Mouse (Mus musculus): Measurements from ENCODE around the gene Eri3.

The Eri3 gene

GRCm38 (mm10) chr4:117570964-117571363, 20.8 kb downstream of the Eri3 start:
- no peak for DNase-seq (ENCODE audit: extremely low read depth, low read depth, low spot score)

GRCm38 (mm10) chr4:117577579-117577978, 27.4 kb downstream of the Eri3 start:
- no peak for DNase-seq (ENCODE audit: extremely low read depth, low read depth, low spot score)

DNA sequence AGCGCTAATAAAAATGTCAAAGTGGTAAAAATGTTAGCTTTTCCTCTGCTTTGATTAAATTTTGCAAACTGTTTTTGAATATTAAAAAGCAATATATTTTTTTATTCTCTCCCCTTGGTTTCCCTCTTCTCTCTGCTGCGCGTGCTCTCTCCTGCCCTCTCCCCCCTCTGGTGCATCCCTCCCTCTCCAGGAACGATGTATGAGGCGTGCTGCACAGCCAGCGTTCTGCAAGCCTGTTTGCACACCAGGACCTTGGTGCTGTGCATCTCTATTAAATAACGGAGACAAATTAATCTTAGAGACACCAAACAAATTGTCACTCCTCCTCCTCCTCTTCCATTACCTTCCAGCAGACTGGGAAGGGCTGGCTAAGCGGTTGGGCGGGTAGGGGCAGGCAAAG, 31.5 kb downstream of the Eri3 start:
- DNase-seq (ENCODE audit: extremely low read depth, low read depth, low spot score) = no peak

DNA sequence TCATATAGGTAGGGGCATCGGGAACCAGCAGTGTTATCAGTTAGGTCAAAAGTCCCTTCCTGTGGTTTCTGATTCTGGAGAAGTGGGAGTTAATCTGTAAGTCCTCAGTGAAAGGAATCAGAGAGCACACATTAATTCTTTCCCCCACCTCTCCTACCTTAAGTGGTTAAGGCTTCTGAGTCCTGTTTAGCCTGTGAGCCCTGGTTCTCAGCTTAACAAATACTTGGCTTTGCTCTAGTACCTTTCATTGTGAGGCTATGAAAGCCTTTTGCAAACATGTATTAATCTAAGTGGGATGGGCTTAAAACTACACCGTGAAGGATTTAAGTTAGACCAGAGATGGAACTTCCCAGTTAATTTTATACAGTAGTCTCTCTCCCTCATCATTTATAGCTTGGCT, 35.8 kb downstream of the Eri3 start:
- no peak for DNase-seq (ENCODE audit: extremely low read depth, low read depth, low spot score)

DNA sequence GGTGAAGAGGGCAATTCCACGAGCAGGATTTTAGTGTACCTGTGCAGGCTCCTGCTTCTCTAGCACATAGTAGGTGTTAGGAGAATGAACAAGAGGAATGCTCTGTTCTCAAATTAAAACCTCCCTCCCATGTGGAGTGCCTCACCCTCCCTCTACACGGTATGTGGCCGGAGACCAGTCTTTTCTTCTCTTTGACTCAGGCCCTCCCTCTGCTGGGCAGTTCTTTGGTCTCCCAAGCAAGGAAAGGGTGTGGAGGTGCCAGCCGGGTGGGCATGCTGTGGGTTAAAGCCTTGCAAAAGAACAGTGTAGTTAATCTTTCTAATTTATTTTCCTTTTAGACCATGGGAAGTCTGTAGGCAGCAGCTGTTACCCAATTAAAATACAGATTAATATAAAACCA, 37.3 kb downstream of the Eri3 start:
- no peak for DNase-seq (ENCODE audit: extremely low read depth, low read depth, low spot score)

GRCm38 (mm10) chr4:117589081-117589660, 39.0 kb downstream of the Eri3 start:
- DNase-seq (ENCODE audit: extremely low read depth, low read depth, low spot score) = no peak

GRCm38 (mm10) chr4:117590781-117591180, 40.6 kb downstream of the Eri3 start:
- no peak for DNase-seq (ENCODE audit: extremely low read depth, low read depth, low spot score)

DNA sequence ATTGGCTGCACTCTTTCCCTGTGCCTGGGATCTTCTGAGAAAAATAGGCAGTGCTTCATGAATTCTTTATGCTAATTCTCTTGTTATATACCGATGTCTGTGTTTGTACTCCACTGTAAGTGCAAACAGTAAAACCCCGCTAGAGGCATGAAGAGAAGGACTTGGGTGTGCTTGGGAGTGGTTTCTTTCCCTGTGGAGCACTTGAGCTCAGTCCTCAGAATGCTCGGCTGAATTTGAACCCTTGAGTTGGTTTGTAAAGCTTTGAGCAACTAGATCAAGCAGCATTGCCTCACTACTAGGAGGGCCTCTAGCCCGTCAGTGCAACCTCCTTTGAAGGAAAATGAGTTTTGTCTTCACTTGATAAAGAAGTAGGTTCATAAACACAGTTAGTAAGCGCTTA, 42.0 kb downstream of the Eri3 start:
- no peak for DNase-seq (ENCODE audit: extremely low read depth, low read depth, low spot score)

- DNase-seq (ENCODE audit: extremely low read depth, low read depth, low spot score) = no peak
These were observed 45.1 kb downstream of the Eri3 start for GRCm38 (mm10) chr4:117595293-117595692.

DNA sequence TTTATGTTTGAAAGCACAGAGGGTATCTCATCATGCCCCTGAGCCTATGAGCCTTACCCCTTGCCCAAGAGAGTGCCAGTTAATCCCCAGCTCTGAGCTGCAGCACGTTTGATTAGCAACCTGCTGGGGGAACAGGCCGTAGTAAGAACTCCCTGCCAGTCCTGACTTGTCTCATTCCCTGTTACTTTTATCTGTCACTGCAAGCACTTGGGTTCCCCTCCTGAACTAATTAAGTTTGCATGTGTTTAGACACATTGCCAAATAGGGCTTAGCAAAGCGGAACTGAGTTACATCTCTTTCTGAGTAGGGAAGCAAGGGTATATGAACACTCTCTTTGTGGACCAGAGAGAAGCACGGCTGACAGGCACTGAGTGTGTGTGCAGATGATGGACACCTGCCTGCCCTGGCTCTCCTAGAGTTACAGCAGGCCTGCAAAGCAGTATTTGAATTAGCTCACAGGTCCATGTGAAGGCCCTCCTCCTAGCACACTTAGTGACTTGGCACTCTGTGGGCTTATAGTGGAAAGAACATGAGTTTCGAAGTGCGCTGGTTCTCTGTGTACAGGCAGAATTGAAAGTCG, 49.9 kb downstream of the Eri3 start:
- DNase-seq (ENCODE audit: extremely low read depth, low read depth, low spot score) = peak; percentile 79

GRCm38 (mm10) chr4:117601338-117601776, 51.2 kb downstream of the Eri3 start:
- DNase-seq (ENCODE audit: extremely low read depth, low read depth, low spot score) = no peak

DNA sequence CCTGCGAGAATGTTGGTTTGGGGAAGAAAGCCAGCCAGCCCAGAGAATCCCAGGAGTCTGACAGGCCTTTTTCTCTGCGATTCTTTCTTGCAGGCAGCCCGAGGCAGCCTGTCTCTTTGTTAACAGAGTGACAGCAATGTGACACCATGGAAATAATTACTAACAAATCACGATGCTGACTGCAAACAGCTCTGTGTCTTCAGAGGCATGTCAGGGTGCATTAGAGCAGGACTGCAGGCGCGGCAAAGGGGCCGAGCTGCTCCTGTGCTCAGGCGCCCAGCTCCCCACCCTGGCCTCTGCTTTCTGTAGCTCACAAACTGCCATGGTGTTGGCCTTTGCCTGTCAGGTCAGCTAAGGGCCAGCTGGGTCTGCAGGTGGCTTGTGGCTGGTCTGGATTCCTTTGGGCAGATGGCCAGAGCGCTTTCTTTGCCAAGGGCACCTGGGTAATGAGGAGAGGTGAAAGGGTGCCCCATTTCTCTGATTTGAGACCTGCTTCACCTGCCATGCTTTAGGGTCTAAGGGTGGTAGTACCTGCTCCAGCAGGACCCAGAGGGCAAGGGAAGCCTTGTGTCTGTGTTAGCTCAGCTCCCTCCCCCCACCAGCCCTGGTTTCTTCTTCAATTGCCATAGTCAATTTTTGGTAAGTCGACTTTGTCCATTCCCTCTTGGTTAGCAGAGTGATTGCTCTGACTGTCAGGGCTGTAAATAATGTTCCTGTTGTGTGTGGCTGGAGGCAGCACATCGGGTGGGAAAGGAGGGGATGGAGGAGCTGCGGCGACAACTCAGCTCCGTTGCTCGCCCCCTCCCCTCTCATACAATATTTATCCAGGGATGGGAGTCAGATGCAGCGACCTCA, 55.2 kb downstream of the Eri3 start:
- no peak for DNase-seq (ENCODE audit: extremely low read depth, low read depth, low spot score)

DNA sequence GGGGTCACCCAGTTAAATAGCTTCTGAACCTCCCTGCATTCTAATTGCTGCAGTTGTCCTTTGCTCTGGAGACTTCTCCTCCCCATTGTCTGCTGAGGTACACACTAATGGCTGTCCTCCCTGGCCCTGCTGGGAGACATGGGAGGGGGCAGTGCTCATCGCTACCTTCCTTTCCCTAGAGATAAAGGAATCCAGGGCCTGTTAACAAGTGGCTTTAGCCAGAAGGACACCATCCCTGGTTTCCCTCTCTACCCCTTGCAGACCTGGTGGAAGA, 55.7 kb downstream of the Eri3 start:
- no peak for DNase-seq (ENCODE audit: extremely low read depth, low read depth, low spot score)

DNA sequence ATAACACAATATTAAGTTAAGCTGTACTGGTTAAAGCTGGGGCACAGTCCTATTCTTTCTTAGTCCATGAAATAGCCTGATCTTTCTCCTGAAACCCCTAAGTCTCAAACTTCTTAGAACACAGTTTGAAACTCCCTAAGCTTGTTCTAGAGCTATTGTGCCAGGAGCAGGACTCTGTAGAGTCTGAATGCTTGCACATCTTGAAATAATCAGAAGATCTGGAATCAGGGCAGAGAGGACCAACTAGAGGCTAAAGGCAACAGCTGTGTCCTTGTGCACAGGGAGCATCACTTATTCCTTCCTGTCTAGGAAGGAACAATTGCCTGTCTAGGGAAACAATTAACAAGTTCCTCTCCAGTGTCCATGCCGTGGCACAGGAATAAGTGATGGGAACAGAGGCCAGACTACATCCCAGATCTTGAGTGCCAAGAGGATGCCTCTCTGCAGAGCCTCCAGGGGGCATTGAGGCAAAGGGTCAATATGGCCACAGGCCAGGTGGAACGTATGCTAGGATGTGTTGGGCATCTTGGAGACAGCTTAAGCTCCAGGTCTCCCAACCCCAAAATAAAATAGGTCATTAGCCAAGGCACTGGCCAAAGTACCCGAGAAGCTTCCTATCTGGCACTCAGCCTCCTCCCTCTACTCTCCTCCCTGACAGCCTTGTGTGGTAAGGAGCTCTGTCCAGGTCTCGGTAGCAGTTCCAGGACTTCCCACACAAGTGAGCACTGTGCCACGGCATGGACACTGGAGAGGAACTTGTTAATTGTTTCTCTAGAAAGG, 56.9 kb downstream of the Eri3 start:
- DNase-seq (ENCODE audit: extremely low read depth, low read depth, low spot score) = no peak

DNA sequence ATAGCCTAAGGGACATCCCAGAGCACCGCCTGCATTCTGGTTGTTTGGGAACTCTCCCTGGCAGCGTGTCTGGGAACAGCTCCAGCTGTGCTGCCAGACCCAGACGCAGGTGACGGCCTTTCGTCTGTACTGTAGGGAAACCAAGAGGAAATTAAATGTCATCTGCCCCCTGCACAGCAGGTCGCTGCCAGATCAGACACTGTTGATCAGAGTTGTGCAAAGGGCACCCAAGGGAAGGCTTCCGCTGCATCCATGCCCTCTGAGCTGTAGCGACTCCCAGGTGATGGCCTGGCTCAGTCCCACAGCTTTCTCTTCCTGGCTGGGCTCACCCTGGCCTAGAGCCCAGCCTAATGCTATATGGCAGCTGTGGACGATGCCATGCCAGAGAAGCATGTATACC, 58.1 kb downstream of the Eri3 start:
- DNase-seq (ENCODE audit: extremely low read depth, low read depth, low spot score) = no peak

GRCm38 (mm10) chr4:117609371-117610039, 59.3 kb downstream of the Eri3 start:
- DNase-seq (ENCODE audit: extremely low read depth, low read depth, low spot score) = no peak

GRCm38 (mm10) chr4:117611385-117611784, 61.2 kb downstream of the Eri3 start:
- no peak for DNase-seq (ENCODE audit: extremely low read depth, low read depth, low spot score)

DNA sequence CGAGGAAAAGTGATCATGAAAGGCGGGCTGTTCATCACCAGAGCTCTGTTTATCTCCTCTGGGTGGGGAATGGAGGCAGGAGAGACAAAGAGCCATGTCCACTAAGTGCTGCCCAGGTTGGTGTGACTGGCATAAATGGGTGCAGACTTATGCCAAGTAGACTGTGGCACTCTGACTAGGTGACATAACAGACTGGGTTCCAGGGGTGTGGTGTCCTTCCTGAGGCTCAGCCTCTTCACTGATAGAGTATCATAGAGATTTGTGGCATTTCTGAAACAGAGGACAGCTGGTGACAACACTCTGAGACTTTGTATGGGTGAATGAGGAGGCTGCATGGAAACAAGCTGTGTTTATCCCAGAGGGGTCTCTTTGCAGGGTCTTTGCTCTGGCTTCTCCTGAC, 61.6 kb downstream of the Eri3 start:
- no peak for DNase-seq (ENCODE audit: extremely low read depth, low read depth, low spot score)

GRCm38 (mm10) chr4:117612713-117613112, 62.5 kb downstream of the Eri3 start:
- DNase-seq (ENCODE audit: extremely low read depth, low read depth, low spot score) = no peak

GRCm38 (mm10) chr4:117613153-117613773, 63.1 kb downstream of the Eri3 start:
- DNase-seq (ENCODE audit: extremely low read depth, low read depth, low spot score) = no peak

- no peak for DNase-seq (ENCODE audit: extremely low read depth, low read depth, low spot score)
These were observed 66.4 kb downstream of the Eri3 start for GRCm38 (mm10) chr4:117616600-117616999.

Data from fat pad, adult 2 months (tissue).